Mouse (Mus musculus) spleen, adult 2 months (tissue): ENCODE measurements around the gene Mapk14.

ENCODE experiments used
- CTCF ChIP-seq: fragments of 200-500 bp; IDR thresholded peaks from 2 replicates; pipeline ENCODE4 v1.5.1; 2011; ENCODE audit warnings: mild to moderate bottlenecking, inconsistent platforms; ENCODE audit not compliant: insufficient read depth, insufficient read length, insufficient replicate concordance; ENCODE audit errors: extremely low read depth
- POLR2A ChIP-seq: fragments of 200-500 bp; IDR thresholded peaks from 2 replicates; pipeline ENCODE4 v1.6.1; 2011; ENCODE audit warnings: low read depth, low read length, inconsistent platforms

DNA sequence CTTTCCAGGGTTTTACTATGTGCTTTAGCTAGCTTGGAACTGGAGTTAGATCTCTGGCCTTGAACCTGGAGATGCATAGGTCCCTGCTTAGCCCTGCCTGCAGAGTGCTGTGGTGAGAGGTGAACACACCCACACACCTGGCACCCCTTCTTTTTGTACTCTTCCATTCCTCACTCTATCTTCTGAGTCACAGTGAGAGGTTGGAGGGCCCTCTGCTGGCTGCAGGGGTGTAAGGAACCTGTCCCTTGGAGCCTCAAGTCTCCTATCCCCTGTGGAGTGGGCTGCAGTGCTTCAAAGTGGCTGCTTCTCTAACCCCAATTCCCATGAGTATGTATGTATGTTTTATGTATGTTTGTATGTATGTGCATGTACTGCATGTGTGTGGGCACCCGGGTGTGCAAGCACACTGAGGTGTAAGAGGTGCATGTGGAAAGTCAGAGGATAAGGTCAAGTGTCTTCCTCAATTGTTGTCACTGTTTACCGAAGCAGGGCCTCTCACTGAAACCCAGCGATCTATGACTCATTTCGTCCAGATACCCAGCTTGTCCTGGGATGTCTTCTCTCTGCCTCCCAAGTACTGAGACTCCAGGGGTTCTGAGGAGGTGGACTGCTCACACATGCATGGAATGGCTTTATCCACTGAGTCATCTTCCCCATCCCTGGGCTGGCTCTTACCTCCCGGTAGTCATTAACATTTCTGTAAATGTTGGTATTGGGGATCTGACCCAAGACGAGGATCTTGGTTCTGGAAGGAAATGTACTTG is 42.3 kb upstream of the Mapk14 start:
- TF ChIP-seq POLR2A (no peak), CTCF (peak; percentile 76; the same call in 1 of the 2 replicates)
